Mouse (Mus musculus): ENCODE results near the gene Tbc1d30. TPM values are rescaled to one million over a fixed set of nuclear protein-coding genes. Genes with fewer than 3 reads are reported as not detected.

Gene Tbc1d30
- polyA plus RNA-seq, 1 experiment: 0.78 TPM

DNA sequence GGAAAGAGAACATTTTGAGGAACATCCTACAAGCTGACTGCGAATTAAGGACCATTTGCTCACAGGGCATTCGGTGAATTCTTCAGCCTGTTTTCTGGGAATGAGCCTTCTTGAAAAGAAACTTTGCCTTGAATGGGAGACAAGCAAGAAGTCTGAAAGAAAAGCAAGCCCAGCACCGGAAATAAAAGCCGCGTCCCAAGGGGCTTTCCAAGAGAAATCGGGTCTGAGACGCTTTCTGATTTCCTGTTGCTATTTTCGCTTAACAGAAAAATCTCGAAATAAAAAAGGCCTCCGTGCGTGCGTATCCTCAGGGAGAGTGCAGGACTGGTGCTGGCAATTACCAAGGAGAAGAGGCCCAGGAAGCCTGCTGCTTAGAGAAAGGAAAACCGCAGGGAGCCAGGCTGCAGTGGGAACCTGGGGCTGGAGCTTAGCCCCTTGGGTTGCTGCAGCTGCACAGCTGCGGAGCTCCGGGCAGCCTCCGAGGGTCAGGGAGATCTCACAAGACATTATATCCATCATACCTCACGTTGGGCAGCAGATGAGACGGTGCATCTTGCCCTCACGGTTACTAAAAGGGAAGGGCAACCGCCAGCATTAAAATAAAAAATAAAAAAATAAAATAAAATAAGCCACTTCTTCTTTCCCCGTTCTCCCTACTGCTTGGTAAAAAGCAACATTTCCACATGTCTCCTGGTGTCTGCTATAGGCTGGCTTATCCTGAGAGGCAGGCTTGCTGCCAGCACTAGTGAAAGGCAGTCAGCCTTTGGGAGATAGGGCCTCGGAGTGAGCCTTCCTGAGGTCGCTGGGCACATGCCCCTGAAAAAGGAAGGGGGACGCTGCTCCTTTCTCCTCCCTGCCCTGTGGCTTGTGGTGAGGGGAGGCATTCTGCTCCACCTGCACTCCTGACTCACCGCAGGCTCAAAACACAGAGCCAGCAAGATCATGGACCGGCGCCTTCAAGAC is 35.5 kb downstream of the Tbc1d30 start:
- WGBS: 21% methylated on average over 27 of the region's 27 CpGs
- DNase-seq (ENCODE audit: low read depth in 1 of 2, low spot score in 2 of 2): no peak
- TF ChIP-seq CTCF (IDR thresholded peaks at IDR 0.05; ENCODE audit: extremely low read depth, insufficient read depth, insufficient read length, insufficient replicate concordance) (no peak), POLR2A (IDR thresholded peaks at IDR 0.05; ENCODE audit: low read depth, low read length) (no peak)
- Histone ChIP-seq H3K36me3 (ENCODE audit: control insufficient read depth, insufficient read depth, low read length) (no peaks in the 10 kb centered on the region), H3K4me1 (ENCODE audit: control insufficient read depth, insufficient read depth, insufficient read length) (peaks cover 10% of the 10 kb centered on the region), H3K27ac (ENCODE audit: insufficient read depth, low read length) (peak overlapping the region; percentile 63), H3K27me3 (ENCODE audit: control insufficient read depth, insufficient read depth, low read length) (peaks cover 2% of the 10 kb centered on the region; the same call in 1 of the 2 replicates), H3K4me3 (ENCODE audit: extremely low read depth, insufficient read depth, insufficient read length) (peak overlapping the region; percentile 31; the same call in 1 of the 2 replicates)

DNA sequence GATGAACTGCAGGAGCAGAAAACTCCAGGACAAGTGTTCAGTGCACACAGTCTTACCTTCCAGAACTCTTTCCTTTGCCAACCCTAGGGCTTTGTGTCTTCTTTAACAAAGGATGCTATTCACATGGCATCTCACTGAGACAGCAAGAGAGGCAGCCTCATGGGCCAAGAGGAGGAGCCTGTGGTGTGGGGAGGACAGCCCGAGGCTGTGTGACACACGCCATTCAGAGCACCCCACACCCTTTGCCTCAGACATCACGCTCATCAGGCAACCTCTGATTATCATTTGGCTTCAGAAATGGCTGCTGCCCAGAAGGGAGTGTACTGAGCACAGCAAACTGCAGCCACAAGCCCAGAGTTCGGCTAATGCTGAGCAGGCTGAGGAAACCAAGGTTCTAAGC is 36.9 kb downstream of the Tbc1d30 start:
- Histone ChIP-seq H3K4me1 (ENCODE audit: control insufficient read depth, insufficient read depth, insufficient read length) (peaks cover 15% of the 10 kb centered on the region), H3K27ac (ENCODE audit: insufficient read depth, low read length) (no peak overlapping the region), H3K27me3 (ENCODE audit: control insufficient read depth, insufficient read depth, low read length) (peaks cover 10% of the 10 kb centered on the region), H3K4me3 (ENCODE audit: extremely low read depth, insufficient read depth, insufficient read length) (no peak overlapping the region), H3K36me3 (ENCODE audit: control insufficient read depth, insufficient read depth, low read length) (no peaks in the 10 kb centered on the region)
- TF ChIP-seq CTCF (IDR thresholded peaks at IDR 0.05; ENCODE audit: extremely low read depth, insufficient read depth, insufficient read length, insufficient replicate concordance) (no peak), POLR2A (IDR thresholded peaks at IDR 0.05; ENCODE audit: low read depth, low read length) (no peak)
- WGBS: 66% methylated on average over 4 of the region's 4 CpGs
- no peak for DNase-seq (ENCODE audit: low read depth in 1 of 2, low spot score in 2 of 2)

DNA sequence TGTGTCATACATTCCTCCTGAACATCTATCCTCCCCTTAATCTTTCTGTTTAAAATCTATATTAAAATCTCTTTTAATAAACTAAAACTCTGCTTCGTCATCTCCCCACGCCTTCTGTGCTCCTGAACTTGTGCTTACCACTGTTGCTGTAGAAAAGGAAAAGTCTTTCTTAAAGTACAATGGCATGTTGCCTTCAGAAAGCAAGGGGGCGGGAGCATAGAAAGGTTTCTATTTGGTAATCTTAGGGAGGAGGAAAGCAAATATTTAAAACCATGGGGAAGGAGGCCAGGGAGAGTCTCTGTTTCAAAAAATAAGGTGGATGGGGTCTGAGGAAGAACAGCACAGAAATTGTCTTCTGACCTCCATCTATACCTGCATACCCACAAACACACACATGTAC is 38.0 kb downstream of the Tbc1d30 start:
- no peak overlapping the region for H3K27ac ChIP-seq (ENCODE audit: insufficient read depth, low read length)
- no peak overlapping the region for H3K4me3 ChIP-seq (ENCODE audit: extremely low read depth, insufficient read depth, insufficient read length)
- no peaks in the 10 kb centered on the region for H3K36me3 ChIP-seq (ENCODE audit: control insufficient read depth, insufficient read depth, low read length)
- WGBS: 89% methylated on average over 3 of the region's 3 CpGs
- H3K27me3 ChIP-seq (ENCODE audit: control insufficient read depth, insufficient read depth, low read length): peaks cover 10% of the 10 kb centered on the region
- H3K4me1 ChIP-seq (ENCODE audit: control insufficient read depth, insufficient read depth, insufficient read length): peaks cover 15% of the 10 kb centered on the region
- TF ChIP-seq CTCF (IDR thresholded peaks at IDR 0.05; ENCODE audit: extremely low read depth, insufficient read depth, insufficient read length, insufficient replicate concordance) (no peak), POLR2A (IDR thresholded peaks at IDR 0.05; ENCODE audit: low read depth, low read length) (no peak)
- DNase-seq (ENCODE audit: low read depth in 1 of 2, low spot score in 2 of 2): no peak

DNA sequence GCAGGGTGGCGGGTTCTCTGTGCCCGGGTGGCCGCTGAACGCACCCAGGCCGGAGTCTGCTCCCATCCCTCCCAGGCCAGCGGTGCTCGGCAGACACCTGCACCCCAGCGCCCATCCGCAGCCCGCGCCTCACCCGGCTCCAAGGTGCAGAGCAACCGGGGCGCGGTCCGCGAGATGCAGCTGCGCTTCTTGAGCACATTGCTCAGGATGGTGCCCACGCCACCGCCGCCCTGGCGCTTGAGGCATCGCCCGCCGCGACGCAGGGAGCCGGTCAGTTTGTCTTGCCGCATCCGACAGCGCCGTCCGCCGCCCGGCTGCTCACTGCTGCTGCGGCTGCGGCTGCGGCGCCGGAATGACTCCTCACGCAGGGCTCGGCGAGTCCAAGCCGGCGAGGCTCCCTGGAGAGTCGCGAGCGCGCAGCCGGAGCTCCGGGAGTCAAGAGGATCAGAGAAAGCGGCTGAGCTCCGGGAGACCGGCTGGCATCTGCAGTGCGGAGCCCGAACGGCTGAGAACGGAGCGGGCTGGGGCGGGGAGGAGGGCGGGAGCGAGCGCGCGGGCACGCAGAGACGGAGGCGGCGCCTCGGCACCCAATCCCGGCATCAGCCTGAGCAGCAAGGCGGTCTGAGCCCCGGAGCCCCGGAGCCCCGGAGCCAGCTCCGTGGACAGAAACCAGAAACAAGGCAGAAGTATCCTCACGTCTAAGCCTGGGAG is 40.4 kb downstream of the Tbc1d30 start:
- Histone ChIP-seq H3K4me3 (ENCODE audit: extremely low read depth, insufficient read depth, insufficient read length) (peak overlapping the region; percentile 63), H3K27me3 (ENCODE audit: control insufficient read depth, insufficient read depth, low read length) (peaks cover 10% of the 10 kb centered on the region), H3K27ac (ENCODE audit: insufficient read depth, low read length) (no peak overlapping the region), H3K36me3 (ENCODE audit: control insufficient read depth, insufficient read depth, low read length) (no peaks in the 10 kb centered on the region), H3K4me1 (ENCODE audit: control insufficient read depth, insufficient read depth, insufficient read length) (peaks cover 11% of the 10 kb centered on the region)
- WGBS: 2% methylated on average over 70 of the region's 77 CpGs
- DNase-seq (ENCODE audit: low read depth in 1 of 2, low spot score in 2 of 2): peak in 1 of 2 experiments; percentile 42
- no peak for TF ChIP-seq CTCF (IDR thresholded peaks at IDR 0.05; ENCODE audit: extremely low read depth, insufficient read depth, insufficient read length, insufficient replicate concordance)
- TF ChIP-seq POLR2A (IDR thresholded peaks at IDR 0.05; ENCODE audit: low read depth, low read length): no peak

DNA sequence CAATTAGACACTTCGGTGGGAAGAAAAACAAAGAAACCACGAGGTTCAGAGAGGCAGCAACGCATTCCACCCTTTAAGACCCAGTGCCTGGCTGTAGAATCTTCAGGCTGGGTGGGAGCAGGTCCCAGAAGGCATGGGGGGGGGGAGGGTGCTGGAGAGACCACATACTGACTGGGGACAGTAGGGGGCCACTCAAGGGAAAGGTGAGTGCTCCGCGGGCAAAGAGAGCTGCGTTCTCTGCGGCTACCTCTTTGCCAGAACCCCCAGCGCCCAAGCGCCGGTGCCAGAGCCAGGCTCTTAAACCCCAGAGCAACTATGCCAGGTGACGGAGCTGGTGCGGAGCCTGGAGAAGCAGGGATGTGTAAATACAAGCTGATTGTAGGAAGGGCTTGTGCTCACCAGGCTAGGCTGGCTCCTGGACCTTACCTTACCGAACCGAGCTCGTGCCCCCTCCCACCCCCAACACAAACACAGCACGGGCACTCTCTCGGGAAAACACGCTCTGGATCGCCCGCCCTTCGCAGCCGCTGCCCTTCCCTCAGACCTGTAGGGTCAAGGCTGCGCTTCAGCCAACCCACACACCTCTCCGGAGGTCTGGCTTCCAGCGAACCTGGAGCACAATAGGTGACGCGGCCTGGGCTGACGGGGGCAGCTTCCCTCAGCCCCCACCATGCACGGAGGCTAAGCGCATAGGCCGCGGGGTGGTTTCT is 41.1 kb downstream of the Tbc1d30 start:
- no peak for DNase-seq (ENCODE audit: low read depth in 1 of 2, low spot score in 2 of 2)
- H3K27me3 ChIP-seq (ENCODE audit: control insufficient read depth, insufficient read depth, low read length): peaks cover 10% of the 10 kb centered on the region
- WGBS: 6% methylated on average over 32 of the region's 32 CpGs
- H3K4me3 ChIP-seq (ENCODE audit: extremely low read depth, insufficient read depth, insufficient read length): peak overlapping the region; percentile 63; the same call in 1 of the 2 replicates
- peaks cover 6% of the 10 kb centered on the region; the same call in 1 of the 2 replicates for H3K4me1 ChIP-seq (ENCODE audit: control insufficient read depth, insufficient read depth, insufficient read length)
- no peaks in the 10 kb centered on the region for H3K36me3 ChIP-seq (ENCODE audit: control insufficient read depth, insufficient read depth, low read length)
- no peak overlapping the region for H3K27ac ChIP-seq (ENCODE audit: insufficient read depth, low read length)
- TF ChIP-seq CTCF (IDR thresholded peaks at IDR 0.05; ENCODE audit: extremely low read depth, insufficient read depth, insufficient read length, insufficient replicate concordance) (no peak), POLR2A (IDR thresholded peaks at IDR 0.05; ENCODE audit: low read depth, low read length) (no peak)

- TF ChIP-seq CTCF (IDR thresholded peaks at IDR 0.05; ENCODE audit: extremely low read depth, insufficient read depth, insufficient read length, insufficient replicate concordance): no peak
- TF ChIP-seq POLR2A (IDR thresholded peaks at IDR 0.05; ENCODE audit: low read depth, low read length): no peak
- peaks cover 10% of the 10 kb centered on the region for H3K27me3 ChIP-seq (ENCODE audit: control insufficient read depth, insufficient read depth, low read length)
These were observed 41.9 kb downstream of the Tbc1d30 start for GRCm38 (mm10) chr10:121309123-121309655.

More at GRCm38 (mm10) chr10:121309123-121309655, 41.9 kb downstream of the Tbc1d30 start:
- Histone ChIP-seq H3K36me3 (ENCODE audit: control insufficient read depth, insufficient read depth, low read length) (no peaks in the 10 kb centered on the region), H3K27ac (ENCODE audit: insufficient read depth, low read length) (no peak overlapping the region), H3K4me3 (ENCODE audit: extremely low read depth, insufficient read depth, insufficient read length) (no peak overlapping the region), H3K4me1 (ENCODE audit: control insufficient read depth, insufficient read depth, insufficient read length) (peaks cover 6% of the 10 kb centered on the region; the same call in 1 of the 2 replicates)
- DNase-seq (ENCODE audit: low read depth in 1 of 2, low spot score in 2 of 2): no peak
- 36% methylated on average over 11 of the region's 11 CpGs for WGBS
